Mouse (Mus musculus): ENCODE measurements around the gene Arhgef25. TPM values are rescaled to one million over a fixed set of nuclear protein-coding genes. Genes with fewer than 3 reads are reported as not detected.

Gene Arhgef25
- polyA plus RNA-seq, 1 experiment from 2014 or later: 32.3 TPM

GRCm38 (mm10) chr10:127183759-127184158, 6.1 kb downstream of the Arhgef25 start:
- Histone ChIP-seq H3K27ac (ENCODE audit: low read length) (no peak overlapping the region), H3K4me3 (replicated peaks; ENCODE audit: low read length) (0 out of 2 replicates have a peak overlapping the region, but pooled peaks have one; percentile 13), H3K9me3 (ENCODE audit: control insufficient read depth, low read length) (no peaks in the 10 kb centered on the region), H3K27me3 (replicated peaks; ENCODE audit: control insufficient read depth, insufficient read depth, low read length) (peaks cover 11% of the 10 kb centered on the region), H3K4me2 (ENCODE audit: low read length) (peak overlapping the region; percentile 35), H3K4me1 (replicated peaks; ENCODE audit: control insufficient read depth, insufficient read depth, low read length) (peaks cover 27% of the 10 kb centered on the region), H3K36me3 (ENCODE audit: control insufficient read depth, insufficient read depth) (peaks cover 4% of the 10 kb centered on the region; the same call in 1 of the 2 replicates), H3K9ac (replicated peaks; ENCODE audit: low read depth, low read length) (no peak overlapping the region; the same call in 1 of the 2 replicates)
- WGBS: 15% methylated on average over 20 of the region's 20 CpGs
- no peak for ATAC-seq

- Histone ChIP-seq H3K9me3 (ENCODE audit: control insufficient read depth, low read length) (no peaks in the 10 kb centered on the region), H3K27me3 (replicated peaks; ENCODE audit: control insufficient read depth, insufficient read depth, low read length) (peaks cover 19% of the 10 kb centered on the region), H3K4me3 (replicated peaks; ENCODE audit: low read length) (no peak overlapping the region), H3K4me2 (ENCODE audit: low read length) (no peak overlapping the region), H3K36me3 (ENCODE audit: control insufficient read depth, insufficient read depth) (peaks cover 4% of the 10 kb centered on the region; the same call in 1 of the 2 replicates), H3K9ac (replicated peaks; ENCODE audit: low read depth, low read length) (no peak overlapping the region), H3K27ac (ENCODE audit: low read length) (no peak overlapping the region), H3K4me1 (replicated peaks; ENCODE audit: control insufficient read depth, insufficient read depth, low read length) (peaks cover 29% of the 10 kb centered on the region)
- 80% methylated on average over 4 of the region's 4 CpGs for WGBS
- ATAC-seq: no peak
Measured at GRCm38 (mm10) chr10:127182624-127183023, 7.3 kb downstream of the Arhgef25 start.

GRCm38 (mm10) chr10:127181566-127181965, 8.3 kb downstream of the Arhgef25 start:
- peaks cover 3% of the 10 kb centered on the region; the same call in 1 of the 2 replicates for H3K36me3 ChIP-seq (ENCODE audit: control insufficient read depth, insufficient read depth)
- no peak overlapping the region for H3K27ac ChIP-seq (ENCODE audit: low read length)
- H3K27me3 ChIP-seq (replicated peaks; ENCODE audit: control insufficient read depth, insufficient read depth, low read length): peaks cover 23% of the 10 kb centered on the region
- 64% methylated on average over 6 of the region's 6 CpGs for WGBS
- peaks cover 26% of the 10 kb centered on the region for H3K4me1 ChIP-seq (replicated peaks; ENCODE audit: control insufficient read depth, insufficient read depth, low read length)
- H3K4me3 ChIP-seq (replicated peaks; ENCODE audit: low read length): no peak overlapping the region
- no peak overlapping the region for H3K9ac ChIP-seq (replicated peaks; ENCODE audit: low read depth, low read length)
- no peak overlapping the region for H3K4me2 ChIP-seq (ENCODE audit: low read length)
- no peak for ATAC-seq
- H3K9me3 ChIP-seq (ENCODE audit: control insufficient read depth, low read length): no peaks in the 10 kb centered on the region

DNA sequence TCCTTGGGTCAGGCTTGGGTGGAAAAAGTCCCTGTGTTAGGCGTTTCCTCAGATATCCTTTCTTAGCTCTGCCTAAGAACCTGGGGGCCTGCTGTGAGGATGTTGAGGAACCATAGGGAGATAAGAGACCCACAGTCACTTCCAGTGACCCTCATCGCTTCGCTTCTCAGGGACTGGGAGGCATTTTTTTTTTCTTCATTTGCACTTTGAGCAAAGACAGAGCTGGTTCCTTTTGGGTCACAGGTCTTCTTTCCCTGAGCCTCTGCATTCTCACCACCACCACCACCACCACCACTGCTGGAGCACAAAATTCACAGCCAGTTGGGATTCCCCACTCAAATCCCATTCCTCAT, 9.2 kb downstream of the Arhgef25 start:
- H3K27me3 ChIP-seq (replicated peaks; ENCODE audit: control insufficient read depth, insufficient read depth, low read length): peaks cover 30% of the 10 kb centered on the region
- WGBS: 20% methylated on average over 3 of the region's 3 CpGs
- ATAC-seq: no peak
- no peak overlapping the region for H3K9ac ChIP-seq (replicated peaks; ENCODE audit: low read depth, low read length)
- H3K9me3 ChIP-seq (ENCODE audit: control insufficient read depth, low read length): no peaks in the 10 kb centered on the region
- no peak overlapping the region; the same call in 1 of the 2 replicates for H3K4me2 ChIP-seq (ENCODE audit: low read length)
- H3K27ac ChIP-seq (ENCODE audit: low read length): no peak overlapping the region
- H3K4me3 ChIP-seq (replicated peaks; ENCODE audit: low read length): no peak overlapping the region
- no peaks in the 10 kb centered on the region for H3K36me3 ChIP-seq (ENCODE audit: control insufficient read depth, insufficient read depth)
- H3K4me1 ChIP-seq (replicated peaks; ENCODE audit: control insufficient read depth, insufficient read depth, low read length): peaks cover 26% of the 10 kb centered on the region

- Histone ChIP-seq H3K9me3 (ENCODE audit: control insufficient read depth, low read length) (no peaks in the 10 kb centered on the region), H3K9ac (replicated peaks; ENCODE audit: low read depth, low read length) (0 out of 2 replicates have a peak within 1 kb of the TSS, but pooled peaks have one; percentile 22), H3K36me3 (ENCODE audit: control insufficient read depth, insufficient read depth) (no peaks in the 10 kb centered on the region), H3K27me3 (replicated peaks; ENCODE audit: control insufficient read depth, insufficient read depth, low read length) (peaks cover 31% of the 10 kb centered on the region), H3K4me3 (replicated peaks; ENCODE audit: low read length) (peak within 1 kb of the TSS; percentile 14), H3K27ac (ENCODE audit: low read length) (no peak within 1 kb of the TSS), H3K4me1 (replicated peaks; ENCODE audit: control insufficient read depth, insufficient read depth, low read length) (peaks cover 26% of the 10 kb centered on the region), H3K4me2 (ENCODE audit: low read length) (peak within 1 kb of the TSS; percentile 40)
- ATAC-seq: peak; percentile 64
- 1% methylated on average over 34 of the region's 34 CpGs for WGBS
Measured at GRCm38 (mm10) chr10:127179871-127180694, 9.8 kb downstream of the Arhgef25 start, which contains the start of gene Slc26a10. Gene Slc26a10 (minus strand): TSS chr10:127180645.

- no peak overlapping the region for H3K27ac ChIP-seq (ENCODE audit: low read length)
- no peak overlapping the region for H3K9ac ChIP-seq (replicated peaks; ENCODE audit: low read depth, low read length)
- H3K4me2 ChIP-seq (ENCODE audit: low read length): peak overlapping the region; percentile 45
- no peaks in the 10 kb centered on the region for H3K36me3 ChIP-seq (ENCODE audit: control insufficient read depth, insufficient read depth)
- H3K4me3 ChIP-seq (replicated peaks; ENCODE audit: low read length): peak overlapping the region; percentile 23; the same call in 1 of the 2 replicates
- peaks cover 31% of the 10 kb centered on the region for H3K27me3 ChIP-seq (replicated peaks; ENCODE audit: control insufficient read depth, insufficient read depth, low read length)
- H3K9me3 ChIP-seq (ENCODE audit: control insufficient read depth, low read length): no peaks in the 10 kb centered on the region
- ATAC-seq: no peak
- peaks cover 17% of the 10 kb centered on the region for H3K4me1 ChIP-seq (replicated peaks; ENCODE audit: control insufficient read depth, insufficient read depth, low read length)
- 5% methylated on average over 41 of the region's 41 CpGs for WGBS
Measured at GRCm38 (mm10) chr10:127178286-127179027, 11.4 kb downstream of the Arhgef25 start.

GRCm38 (mm10) chr10:127177719-127178118, 12.2 kb downstream of the Arhgef25 start:
- Histone ChIP-seq H3K27ac (ENCODE audit: low read length) (no peak overlapping the region), H3K4me1 (replicated peaks; ENCODE audit: control insufficient read depth, insufficient read depth, low read length) (peaks cover 17% of the 10 kb centered on the region), H3K4me3 (replicated peaks; ENCODE audit: low read length) (peak overlapping the region; percentile 23), H3K4me2 (ENCODE audit: low read length) (peak overlapping the region; percentile 45), H3K9me3 (ENCODE audit: control insufficient read depth, low read length) (no peaks in the 10 kb centered on the region), H3K9ac (replicated peaks; ENCODE audit: low read depth, low read length) (no peak overlapping the region), H3K36me3 (ENCODE audit: control insufficient read depth, insufficient read depth) (no peaks in the 10 kb centered on the region), H3K27me3 (replicated peaks; ENCODE audit: control insufficient read depth, insufficient read depth, low read length) (peaks cover 31% of the 10 kb centered on the region)
- ATAC-seq: peak; percentile 53
- under 1% methylated on average over 23 of the region's 23 CpGs for WGBS

DNA sequence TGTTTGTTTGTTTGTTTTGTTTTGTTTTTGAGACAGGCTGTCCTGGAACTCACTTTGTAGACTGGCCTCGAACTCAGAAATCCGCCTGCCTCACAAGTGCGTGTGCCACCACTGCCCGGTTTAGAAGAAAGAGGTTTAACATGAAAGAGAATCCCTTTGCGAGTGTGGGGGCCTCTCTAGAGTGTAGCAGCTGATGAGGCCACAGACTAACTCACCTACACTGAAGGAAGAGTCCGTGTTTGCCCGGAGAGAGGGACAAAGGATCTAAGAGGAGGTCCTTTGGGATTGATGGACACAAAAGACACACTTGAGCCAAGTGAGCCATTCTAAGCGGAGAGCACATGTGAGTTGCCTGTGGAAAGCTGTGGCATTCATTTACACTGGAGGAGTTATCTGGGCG, 12.6 kb downstream of the Arhgef25 start:
- peaks cover 31% of the 10 kb centered on the region for H3K27me3 ChIP-seq (replicated peaks; ENCODE audit: control insufficient read depth, insufficient read depth, low read length)
- no peaks in the 10 kb centered on the region for H3K9me3 ChIP-seq (ENCODE audit: control insufficient read depth, low read length)
- no peak overlapping the region for H3K4me3 ChIP-seq (replicated peaks; ENCODE audit: low read length)
- H3K27ac ChIP-seq (ENCODE audit: low read length): no peak overlapping the region
- H3K4me2 ChIP-seq (ENCODE audit: low read length): no peak overlapping the region
- no peak overlapping the region for H3K9ac ChIP-seq (replicated peaks; ENCODE audit: low read depth, low read length)
- H3K4me1 ChIP-seq (replicated peaks; ENCODE audit: control insufficient read depth, insufficient read depth, low read length): peaks cover 17% of the 10 kb centered on the region
- H3K36me3 ChIP-seq (ENCODE audit: control insufficient read depth, insufficient read depth): no peaks in the 10 kb centered on the region
- no peak for ATAC-seq
- whole genome bisulfite sequencing: 15% methylated on average over 9 of the region's 9 CpGs

GRCm38 (mm10) chr10:127176756-127177155, 13.1 kb downstream of the Arhgef25 start:
- H3K9ac ChIP-seq (replicated peaks; ENCODE audit: low read depth, low read length): no peak overlapping the region
- WGBS: 3% methylated on average over 7 of the region's 7 CpGs
- H3K4me1 ChIP-seq (replicated peaks; ENCODE audit: control insufficient read depth, insufficient read depth, low read length): peaks cover 17% of the 10 kb centered on the region
- no peak overlapping the region for H3K4me3 ChIP-seq (replicated peaks; ENCODE audit: low read length)
- H3K27ac ChIP-seq (ENCODE audit: low read length): no peak overlapping the region
- no peak for ATAC-seq
- H3K4me2 ChIP-seq (ENCODE audit: low read length): no peak overlapping the region
- H3K27me3 ChIP-seq (replicated peaks; ENCODE audit: control insufficient read depth, insufficient read depth, low read length): peaks cover 31% of the 10 kb centered on the region
- no peaks in the 10 kb centered on the region for H3K9me3 ChIP-seq (ENCODE audit: control insufficient read depth, low read length)
- H3K36me3 ChIP-seq (ENCODE audit: control insufficient read depth, insufficient read depth): no peaks in the 10 kb centered on the region

All from forebrain, embryonic 16.5 days (tissue).